In genomic region chr8:80554991-80555390, GRCm38 (mm10) we compare ENCODE assay signal across 19 mouse cellular contexts. TPM values are rescaled to one million over a fixed set of nuclear protein-coding genes. Genes with fewer than 3 reads are reported as not detected.
"Had no signal": no experiment of that assay in that cellular context is flagged by ENCODE, and none has a peak within 500 bp of the region (broad histone marks: within the 10 kb centered on the region; RNA-seq: fewer than 3 reads in every experiment).

No protein-coding gene starts in this region.

- H3K27me3 ChIP-seq: kidney, embryonic 15.5 days; limb, embryonic 12.5 days; limb, embryonic 15.5 days had no signal

- H3K4me2 ChIP-seq: kidney, embryonic 15.5 days; limb, embryonic 12.5 days; limb, embryonic 15.5 days; midbrain, embryonic 11.5 days had no signal

- H3K27ac ChIP-seq: kidney, embryonic 15.5 days; limb, embryonic 12.5 days; limb, embryonic 15.5 days had no signal

- H3K9me3 ChIP-seq: kidney, embryonic 15.5 days; limb, embryonic 12.5 days; limb, embryonic 15.5 days had no signal

- DNase-seq: kidney, adult 11 months; kidney, adult 8-10 months; kidney, postnatal 10 days; kidney, postnatal 36 days; left cerebral cortex, postnatal 4 days; lung, adult 2 months; lung, postnatal 14 days; lung, postnatal 4 days; midbrain, embryonic 14.5 days; thymus, adult 2 months; thymus, postnatal 14 days; thymus, postnatal 4 days had no signal

- H3K9ac ChIP-seq: kidney, embryonic 15.5 days; limb, embryonic 12.5 days; limb, embryonic 15.5 days had no signal

- H3K36me3 ChIP-seq: kidney, embryonic 15.5 days; limb, embryonic 12.5 days; limb, embryonic 15.5 days had no signal

- H3K4me3 ChIP-seq: kidney, embryonic 15.5 days; limb, embryonic 12.5 days; limb, embryonic 15.5 days had no signal

- H3K4me1 ChIP-seq: kidney, embryonic 15.5 days; limb, embryonic 12.5 days; limb, embryonic 15.5 days had no signal

RNA-seq across cellular contexts. Expression of gene Frem3, which starts 55.9 kb away (rescaled TPM):
- total RNA-seq: megakaryocyte-erythroid progenitor cell, adult 5-6 weeks had no signal
- polyA plus RNA-seq: limb, embryonic 12.5 days; lung, adult 2 months; midbrain, embryonic 14.5 days; small intestine, adult 2 months; spleen, adult 2 months had no signal
